Mouse (Mus musculus): ENCODE data around the gene Ift140.

Gene Ift140

GRCm38 (mm10) chr17:25015655-25016291 lies at the start of gene Ift140, which contains the start of gene Cramp1l:
Ift140 (plus strand) TSS chr17:25016085.
Cramp1l (minus strand) TSS chr17:25015788.
- peak; percentile 99 for DNase-seq (ENCODE audit: low spot score)

GRCm38 (mm10) chr17:24987221-24987620 lies 28.7 kb upstream of the Ift140 start:
- DNase-seq (ENCODE audit: low spot score), result no peak

- no peak for DNase-seq (ENCODE audit: low spot score)
These were observed 21.2 kb upstream of the Ift140 start for GRCm38 (mm10) chr17:24994721-24995120.

- DNase-seq (ENCODE audit: low spot score), result no peak
These were observed 10.8 kb upstream of the Ift140 start for GRCm38 (mm10) chr17:25005102-25005501.

- no peak for DNase-seq (ENCODE audit: low spot score)
These were observed 8.4 kb upstream of the Ift140 start for GRCm38 (mm10) chr17:25007480-25007879.

GRCm38 (mm10) chr17:25013606-25014501 lies 2.0 kb upstream of the Ift140 start:
- peak; percentile 44 for DNase-seq (ENCODE audit: low spot score)

GRCm38 (mm10) chr17:25014841-25015570 lies 879 bp upstream of the Ift140 start:
- DNase-seq (ENCODE audit: low spot score), result peak; percentile 58

- DNase-seq (ENCODE audit: low spot score), result peak; percentile 74
These were observed 627 bp downstream of the Ift140 start for GRCm38 (mm10) chr17:25016292-25017132.

- DNase-seq (ENCODE audit: low spot score), result peak; percentile 27
These were observed 20.3 kb downstream of the Ift140 start for GRCm38 (mm10) chr17:25036183-25036582.

- DNase-seq (ENCODE audit: low spot score), result no peak
These were observed 29.0 kb downstream of the Ift140 start for GRCm38 (mm10) chr17:25044879-25045278.

GRCm38 (mm10) chr17:25045281-25045680 lies 29.4 kb downstream of the Ift140 start:
- no peak for DNase-seq (ENCODE audit: low spot score)

GRCm38 (mm10) chr17:25047143-25047542 lies 31.3 kb downstream of the Ift140 start:
- no peak for DNase-seq (ENCODE audit: low spot score)

- DNase-seq (ENCODE audit: low spot score), result no peak
These were observed 37.4 kb downstream of the Ift140 start for GRCm38 (mm10) chr17:25053274-25053673.

GRCm38 (mm10) chr17:25057041-25057440 lies 41.2 kb downstream of the Ift140 start:
- no peak for DNase-seq (ENCODE audit: low spot score)

- no peak for DNase-seq (ENCODE audit: low spot score)
These were observed 47.4 kb downstream of the Ift140 start for GRCm38 (mm10) chr17:25063261-25063660.

- no peak for DNase-seq (ENCODE audit: low spot score)
These were observed 48.0 kb downstream of the Ift140 start for GRCm38 (mm10) chr17:25063872-25064271.

GRCm38 (mm10) chr17:25064351-25064750 lies 48.5 kb downstream of the Ift140 start:
- DNase-seq (ENCODE audit: low spot score), result no peak

- DNase-seq (ENCODE audit: low spot score), result no peak
These were observed 49.3 kb downstream of the Ift140 start for GRCm38 (mm10) chr17:25065189-25065588.

- no peak for DNase-seq (ENCODE audit: low spot score)
These were observed 50.7 kb downstream of the Ift140 start for GRCm38 (mm10) chr17:25066595-25066994.

- DNase-seq (ENCODE audit: low spot score), result no peak
These were observed 51.6 kb downstream of the Ift140 start for GRCm38 (mm10) chr17:25067442-25067851.

- DNase-seq (ENCODE audit: low spot score), result no peak
These were observed 52.8 kb downstream of the Ift140 start for GRCm38 (mm10) chr17:25068690-25069089.
